Mouse (Mus musculus): ENCODE data around the gene Pgr. TPM values are rescaled to one million over a fixed set of nuclear protein-coding genes. Genes with fewer than 3 reads are reported as not detected.

The Pgr gene
- 10 to 100 TPM; 10.5 to 10.8 TPM for total RNA-seq (2021)
- long read RNA-seq, experiment 1, full-length matches to known transcripts, result 2 of 6 reads
- long read RNA-seq, experiment 1, partial matches to known transcripts, result 0 of 6 reads
- long read RNA-seq, experiment 1, other reads (novel, unspliced or antisense), result 4 of 6 reads
- long read RNA-seq, experiment 2, full-length matches to known transcripts, result 4 of 4 reads
- long read RNA-seq, experiment 2, partial matches to known transcripts, result 0 of 4 reads
- long read RNA-seq, experiment 2, other reads (novel, unspliced or antisense), result 0 of 4 reads

DNA sequence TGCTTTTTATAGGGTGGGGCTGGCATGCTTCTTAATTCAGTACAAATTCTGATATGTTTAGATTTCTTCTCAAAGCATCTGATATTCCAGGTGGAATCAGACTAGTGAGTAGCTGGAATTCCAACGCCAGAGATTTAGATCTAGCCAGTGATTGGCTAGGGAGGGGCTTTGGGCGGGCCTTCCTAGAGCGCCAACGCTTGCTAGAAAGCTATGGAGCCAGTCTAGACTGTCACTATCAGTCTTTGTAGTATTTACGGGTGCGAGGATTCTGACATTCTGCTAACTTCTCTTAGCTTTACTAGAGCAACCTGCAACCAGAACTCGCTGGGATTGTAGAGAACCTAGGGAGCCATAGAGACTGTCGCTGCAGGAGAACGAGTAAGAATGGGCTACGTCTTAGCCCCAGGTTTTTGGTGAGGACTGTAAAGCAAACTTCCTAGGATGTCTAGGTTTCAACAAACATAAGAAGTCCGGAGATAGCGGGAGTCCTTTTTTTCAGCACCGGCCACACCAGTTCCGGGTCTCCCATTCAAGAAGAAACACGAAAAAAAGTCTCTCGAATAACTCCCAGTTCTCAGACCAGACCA lies at the start of gene Pgr:
Pgr (plus strand) TSS at position 218 of the 587 bp plus-strand sequence.
- no peak within 1 kb of the TSS for H3K27ac ChIP-seq
- peak within 1 kb of the TSS; percentile 80 for H3K4me3 ChIP-seq
- TF ChIP-seq CTCF (conservative IDR thresholded peaks at IDR 0.05), result no peak
- peak; percentile 24 to 53 for DNase-seq (ENCODE audit: low spot score in 2 of 2)

DNA sequence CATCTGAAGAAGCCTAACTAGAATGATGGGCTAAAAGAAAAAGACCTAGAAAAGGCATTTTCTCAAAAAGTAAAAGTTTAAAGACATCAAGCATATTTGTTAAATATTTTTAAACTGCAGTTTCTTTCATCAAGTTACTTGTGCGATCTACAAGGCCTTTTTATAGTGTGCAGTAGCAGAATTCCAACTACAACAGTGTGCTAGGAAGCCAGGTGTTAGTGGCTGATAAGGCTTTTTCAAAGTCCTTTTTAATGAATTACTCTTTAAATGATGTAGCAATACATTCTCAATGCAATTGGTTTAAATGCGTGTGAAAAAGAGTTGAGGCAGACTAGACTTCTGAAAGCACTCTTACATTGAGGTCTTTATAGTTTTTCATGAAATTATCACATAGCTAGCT lies 42.2 kb upstream of the Pgr start:
- H3K4me3 ChIP-seq, result no peak overlapping the region
- no peak for DNase-seq (ENCODE audit: low spot score in 2 of 2)
- TF ChIP-seq CTCF (conservative IDR thresholded peaks at IDR 0.05), result no peak

DNA sequence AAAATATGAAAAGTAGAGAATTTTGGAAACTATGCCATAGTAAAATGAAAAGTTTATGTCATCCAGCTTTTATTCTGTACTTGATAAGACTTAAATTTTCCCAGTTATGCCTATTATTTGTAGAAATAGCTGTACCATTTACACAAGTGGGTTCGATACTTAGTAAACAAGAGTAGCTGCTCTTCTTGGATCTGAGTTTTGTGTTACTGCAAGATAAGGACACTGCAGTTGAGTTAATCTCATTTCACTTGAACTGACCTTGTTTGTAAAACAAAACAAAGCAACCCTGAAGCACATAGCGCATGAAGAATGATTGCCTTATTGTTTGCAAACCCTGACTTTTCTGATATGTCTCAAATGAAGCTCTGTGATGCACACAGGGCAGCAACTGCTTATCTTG lies 31.1 kb upstream of the Pgr start:
- DNase-seq (ENCODE audit: low spot score in 2 of 2), result no peak
- H3K27ac ChIP-seq, result no peak overlapping the region
- H3K4me3 ChIP-seq, result no peak overlapping the region
- TF ChIP-seq CTCF (conservative IDR thresholded peaks at IDR 0.05), result no peak

More for the DNA sequence above, 42.2 kb upstream of the Pgr start:
- H3K27ac ChIP-seq, result no peak overlapping the region

DNA sequence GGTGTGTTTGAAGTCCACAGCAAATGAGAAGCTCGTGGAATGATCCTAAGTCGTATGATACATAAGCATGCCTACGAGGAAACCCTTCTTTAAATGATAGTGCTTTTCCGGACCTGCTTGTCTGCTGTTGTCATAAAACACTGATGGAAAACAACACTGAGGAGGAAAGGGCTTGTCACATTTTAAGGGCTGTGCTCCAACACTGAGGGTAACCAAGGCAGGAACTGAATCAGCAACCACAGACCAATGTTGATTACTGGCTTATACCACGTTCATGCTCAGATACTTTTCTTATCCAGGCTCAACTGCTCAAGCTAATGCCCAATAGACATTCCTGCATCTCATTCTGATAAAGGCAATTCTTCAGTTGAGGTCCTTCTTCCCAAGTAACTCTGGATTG lies 4.4 kb upstream of the Pgr start:
- no peak for TF ChIP-seq CTCF (conservative IDR thresholded peaks at IDR 0.05)

DNA sequence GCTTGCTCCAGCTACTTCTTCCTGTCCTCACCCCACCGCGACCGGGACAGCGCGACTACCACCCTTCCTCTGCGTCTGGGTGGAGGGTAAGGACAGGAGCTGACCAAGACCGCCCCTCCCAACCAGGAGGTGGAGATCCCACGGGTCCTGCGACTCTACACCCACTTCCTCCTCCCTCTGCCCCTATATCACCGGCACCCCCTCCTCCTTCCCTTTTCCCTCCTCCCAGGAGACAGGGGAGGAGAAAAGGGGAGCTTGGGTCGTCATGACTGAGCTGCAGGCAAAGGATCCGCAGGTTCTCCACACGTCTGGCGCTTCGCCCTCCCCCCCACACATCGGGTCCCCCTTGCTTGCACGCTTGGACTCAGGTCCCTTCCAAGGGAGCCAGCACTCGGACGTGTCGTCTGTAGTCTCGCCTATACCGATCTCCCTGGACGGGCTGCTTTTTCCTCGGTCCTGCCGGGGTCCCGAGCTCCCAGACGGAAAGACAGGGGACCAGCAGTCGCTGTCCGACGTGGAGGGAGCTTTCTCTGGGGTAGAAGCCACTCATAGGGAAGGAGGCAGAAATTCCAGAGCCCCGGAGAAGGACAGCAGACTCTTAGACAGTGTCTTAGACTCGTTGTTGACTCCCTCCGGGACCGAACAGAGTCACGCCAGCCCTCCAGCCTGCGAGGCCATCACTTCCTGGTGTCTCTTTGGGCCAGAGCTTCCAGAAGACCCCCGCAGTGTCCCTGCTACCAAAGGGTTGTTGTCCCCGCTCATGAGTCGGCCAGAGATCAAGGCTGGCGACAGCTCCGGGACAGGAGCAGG lies 775 bp downstream of the Pgr start:
- no peak for TF ChIP-seq CTCF (conservative IDR thresholded peaks at IDR 0.05)
- Histone ChIP-seq H3K27ac (peak overlapping the region; percentile 90), H3K4me3 (peak overlapping the region; percentile 80)
- peak in 1 of 2 experiments; percentile 10 for DNase-seq (ENCODE audit: low spot score in 2 of 2)

More for the DNA sequence above, 4.4 kb upstream of the Pgr start:
- no peak for DNase-seq (ENCODE audit: low spot score in 2 of 2)
- no peak overlapping the region for H3K4me3 ChIP-seq
- H3K27ac ChIP-seq, result no peak overlapping the region

DNA sequence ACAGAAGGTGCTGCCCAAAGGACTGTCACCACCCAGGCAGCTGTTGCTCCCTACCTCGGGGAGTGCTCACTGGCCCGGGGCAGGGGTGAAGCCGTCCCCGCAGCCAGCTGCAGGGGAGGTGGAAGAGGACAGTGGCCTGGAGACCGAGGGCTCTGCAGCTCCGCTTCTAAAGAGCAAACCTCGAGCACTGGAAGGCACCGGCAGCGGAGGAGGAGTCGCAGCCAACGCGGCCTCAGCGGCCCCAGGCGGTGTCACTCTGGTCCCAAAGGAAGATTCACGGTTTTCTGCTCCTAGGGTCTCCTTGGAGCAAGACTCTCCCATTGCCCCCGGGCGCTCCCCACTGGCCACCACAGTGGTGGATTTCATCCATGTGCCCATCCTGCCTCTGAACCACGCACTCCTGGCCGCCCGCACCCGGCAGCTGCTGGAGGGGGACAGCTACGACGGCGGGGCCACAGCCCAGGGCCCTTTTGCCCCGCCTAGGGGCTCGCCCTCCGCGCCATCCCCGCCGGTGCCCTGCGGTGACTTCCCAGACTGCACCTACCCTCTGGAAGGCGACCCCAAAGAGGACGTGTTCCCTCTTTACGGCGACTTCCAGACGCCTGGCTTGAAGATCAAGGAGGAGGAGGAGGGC lies 1.5 kb downstream of the Pgr start:
- H3K4me3 ChIP-seq, result peak overlapping the region; percentile 80
- DNase-seq (ENCODE audit: low spot score in 2 of 2), result peak in 1 of 2 experiments; percentile 17
- H3K27ac ChIP-seq, result peak overlapping the region; percentile 90
- no peak for TF ChIP-seq CTCF (conservative IDR thresholded peaks at IDR 0.05)

DNA sequence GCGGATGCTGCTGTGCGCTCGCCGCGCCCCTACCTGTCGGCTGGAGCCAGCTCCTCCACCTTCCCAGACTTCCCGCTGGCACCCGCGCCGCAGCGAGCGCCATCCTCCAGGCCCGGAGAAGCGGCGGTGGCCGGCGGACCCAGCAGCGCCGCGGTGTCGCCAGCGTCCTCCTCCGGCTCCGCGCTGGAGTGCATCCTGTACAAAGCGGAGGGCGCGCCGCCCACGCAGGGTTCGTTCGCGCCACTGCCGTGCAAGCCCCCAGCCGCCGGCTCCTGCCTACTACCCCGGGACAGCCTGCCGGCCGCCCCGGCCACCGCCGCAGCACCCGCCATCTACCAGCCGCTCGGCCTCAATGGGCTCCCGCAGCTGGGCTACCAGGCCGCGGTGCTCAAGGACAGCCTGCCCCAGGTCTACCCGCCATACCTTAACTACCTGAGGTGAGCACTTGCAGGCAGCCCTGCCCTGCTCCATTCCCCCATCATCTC lies 2.1 kb downstream of the Pgr start:
- peak; percentile 29; the same call in 1 of the 2 replicates for TF ChIP-seq CTCF (conservative IDR thresholded peaks at IDR 0.05)

DNA sequence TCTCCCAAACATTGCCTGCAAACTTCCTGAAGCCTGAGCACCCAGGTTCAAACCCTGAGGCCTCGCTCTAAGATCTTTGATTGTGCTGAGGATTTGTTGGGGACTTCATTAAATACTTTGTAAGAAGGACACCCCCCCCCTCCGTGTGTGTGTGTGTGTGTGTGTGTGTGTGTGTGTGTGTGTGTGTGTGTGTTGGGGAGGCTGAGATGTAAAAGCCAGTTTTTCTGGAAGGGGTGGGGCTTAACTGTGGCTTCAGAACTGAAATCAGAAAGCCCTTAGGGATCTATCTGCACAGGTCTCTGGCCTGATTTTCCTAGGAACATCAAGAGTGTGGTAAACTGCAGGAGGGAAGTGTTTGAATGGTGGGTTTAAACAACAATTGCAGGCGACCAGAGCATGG lies 2.6 kb downstream of the Pgr start:
- DNase-seq (ENCODE audit: low spot score in 2 of 2), result no peak
- Histone ChIP-seq H3K4me3 (peak overlapping the region; percentile 80), H3K27ac (peak overlapping the region; percentile 90)
- no peak for TF ChIP-seq CTCF (conservative IDR thresholded peaks at IDR 0.05)

More for the DNA sequence above, 2.1 kb downstream of the Pgr start:
- Histone ChIP-seq H3K27ac (peak overlapping the region; percentile 90), H3K4me3 (peak overlapping the region; percentile 80)
- peak; percentile 37 to 56 for DNase-seq (ENCODE audit: low spot score in 2 of 2)

DNA sequence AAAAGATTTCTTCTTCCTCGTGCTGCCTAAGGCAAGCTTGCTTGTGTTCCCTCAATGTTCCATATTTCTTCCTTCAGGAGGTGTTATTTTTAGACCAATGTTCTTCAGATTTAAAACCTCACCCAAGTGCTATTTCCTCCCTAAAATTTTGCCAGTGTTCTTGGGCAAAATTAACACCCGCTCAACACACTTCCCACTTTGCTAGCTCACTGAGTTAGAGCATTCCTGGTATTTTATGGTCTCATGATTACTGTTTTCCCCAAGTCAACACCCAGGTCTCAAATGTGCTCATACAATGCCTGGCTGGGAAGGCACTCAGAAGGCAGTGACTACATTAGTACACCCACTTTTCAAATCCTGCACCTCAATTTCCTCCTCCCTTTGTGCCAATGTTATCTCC lies 27.9 kb downstream of the Pgr start:
- no peak for TF ChIP-seq CTCF (conservative IDR thresholded peaks at IDR 0.05)
- no peak overlapping the region for H3K27ac ChIP-seq
- no peak overlapping the region for H3K4me3 ChIP-seq
- no peak for DNase-seq (ENCODE audit: low spot score in 2 of 2)

DNA sequence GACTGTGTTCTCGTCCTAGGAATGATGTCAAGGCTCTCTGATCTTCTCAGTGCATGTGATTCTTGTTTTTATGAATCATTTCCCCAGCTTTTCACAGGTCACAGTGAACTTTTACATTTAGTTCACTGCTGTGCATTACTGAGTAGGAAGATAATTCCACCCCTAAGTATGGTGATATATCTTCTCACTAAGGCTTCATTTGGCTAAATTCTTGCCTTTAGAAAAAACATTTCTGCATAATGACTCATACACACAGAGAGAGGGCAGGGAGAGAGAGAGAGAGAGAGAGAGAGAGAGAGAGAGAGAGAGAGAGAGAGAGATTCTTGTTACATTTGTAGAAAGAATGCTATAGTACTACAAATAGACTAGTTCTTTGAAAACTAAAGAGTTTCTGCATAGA lies 38.1 kb downstream of the Pgr start:
- TF ChIP-seq CTCF (conservative IDR thresholded peaks at IDR 0.05), result no peak
- Histone ChIP-seq H3K27ac (no peak overlapping the region), H3K4me3 (no peak overlapping the region)
- DNase-seq (ENCODE audit: low spot score in 2 of 2), result no peak

DNA sequence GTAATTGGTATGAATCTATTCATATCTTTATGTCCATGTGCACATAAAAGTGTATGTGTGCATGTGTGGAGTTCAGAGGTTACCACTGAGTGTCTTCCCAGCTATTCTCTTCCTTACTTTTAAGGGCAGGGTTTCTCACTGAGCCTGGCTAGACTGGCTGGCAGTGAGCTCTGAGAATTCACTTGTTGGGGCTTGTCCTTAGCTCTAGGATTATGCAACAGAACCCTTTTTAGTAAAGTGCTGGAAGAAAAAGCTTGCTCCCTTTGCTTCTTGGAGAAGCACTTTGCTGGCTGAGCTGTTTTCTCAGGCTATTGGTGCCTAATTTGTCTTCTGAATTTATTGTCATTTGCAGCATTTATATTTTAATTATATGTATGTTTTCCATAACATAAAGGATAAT lies 53.7 kb downstream of the Pgr start:
- no peak for TF ChIP-seq CTCF (conservative IDR thresholded peaks at IDR 0.05)
- DNase-seq (ENCODE audit: low spot score in 2 of 2), result no peak
- no peak overlapping the region for H3K27ac ChIP-seq
- H3K4me3 ChIP-seq, result no peak overlapping the region

DNA sequence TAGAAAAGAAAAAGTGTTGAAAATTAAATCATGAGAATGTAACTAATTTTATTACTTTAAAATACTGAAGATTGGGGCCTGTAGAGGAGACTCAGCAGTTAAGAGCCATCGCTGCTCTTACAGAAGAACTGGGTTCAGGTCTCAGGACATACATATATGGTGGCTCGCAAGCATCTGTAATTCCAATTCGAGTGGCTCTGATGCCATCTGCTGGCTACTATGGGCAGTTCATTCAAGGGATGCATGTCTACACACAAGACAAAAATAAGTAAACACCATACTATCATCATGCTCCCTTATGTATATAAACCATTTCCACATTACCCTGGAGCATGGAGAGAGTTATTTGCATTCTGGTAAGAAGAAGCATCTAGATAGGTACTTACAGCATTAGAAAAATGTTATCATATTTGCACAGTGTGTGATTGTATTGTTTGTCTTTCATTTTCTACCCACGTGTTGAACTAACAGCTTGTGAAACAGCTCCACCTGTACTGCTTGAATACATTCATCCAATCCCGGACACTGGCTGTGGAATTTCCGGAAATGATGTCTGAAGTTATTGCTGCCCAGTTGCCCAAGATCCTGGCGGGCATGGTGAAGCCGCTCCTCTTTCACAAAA lies 65.0 kb downstream of the Pgr start:
- peak; percentile 85 for TF ChIP-seq CTCF (conservative IDR thresholded peaks at IDR 0.05)
- Histone ChIP-seq H3K4me3 (no peak overlapping the region), H3K27ac (no peak overlapping the region)
- peak; percentile 19 to 46 for DNase-seq (ENCODE audit: low spot score in 2 of 2)

All from layer of hippocampus, adult 2 months (tissue).